Mouse (Mus musculus): Measurements from ENCODE around the gene 1700028K03Rik.

1700028K03Rik gene

GRCm38 (mm10) chr5:107534581-107534980 lies at the start of gene 1700028K03Rik:
Gene 1700028K03Rik (plus strand): TSS chr5:107534709.
- DNase-seq (ENCODE audit: low read depth, low spot score): peak; percentile 57

DNA sequence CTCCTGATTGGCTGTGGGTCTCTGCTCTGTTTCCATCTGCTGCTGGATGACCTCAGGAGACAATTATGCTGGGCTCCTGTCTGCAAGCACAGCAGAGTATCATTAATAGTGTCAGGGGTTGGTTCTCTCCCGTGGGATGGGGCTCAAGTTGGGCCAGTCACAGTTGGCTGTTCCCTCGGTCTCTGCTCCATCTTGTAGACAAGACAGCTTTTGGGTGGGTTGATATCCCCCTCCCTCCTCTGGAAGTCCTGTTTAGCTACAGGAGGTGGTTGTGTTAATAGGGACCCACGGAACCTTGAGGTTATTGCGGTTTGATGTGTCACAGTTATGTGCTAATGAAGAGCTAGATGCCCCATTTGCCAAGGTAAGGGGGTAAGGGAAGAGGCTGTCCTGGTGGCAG lies 45.5 kb upstream of the 1700028K03Rik start:
- DNase-seq (ENCODE audit: low read depth, low spot score): no peak

- DNase-seq (ENCODE audit: low read depth, low spot score): peak; percentile 38
These were observed 43.5 kb upstream of the 1700028K03Rik start for GRCm38 (mm10) chr5:107491036-107491435.

- DNase-seq (ENCODE audit: low read depth, low spot score): no peak
These were observed 42.0 kb upstream of the 1700028K03Rik start for GRCm38 (mm10) chr5:107492471-107492870.

GRCm38 (mm10) chr5:107494759-107495158 lies 39.8 kb upstream of the 1700028K03Rik start:
- DNase-seq (ENCODE audit: low read depth, low spot score): peak; percentile 36

DNA sequence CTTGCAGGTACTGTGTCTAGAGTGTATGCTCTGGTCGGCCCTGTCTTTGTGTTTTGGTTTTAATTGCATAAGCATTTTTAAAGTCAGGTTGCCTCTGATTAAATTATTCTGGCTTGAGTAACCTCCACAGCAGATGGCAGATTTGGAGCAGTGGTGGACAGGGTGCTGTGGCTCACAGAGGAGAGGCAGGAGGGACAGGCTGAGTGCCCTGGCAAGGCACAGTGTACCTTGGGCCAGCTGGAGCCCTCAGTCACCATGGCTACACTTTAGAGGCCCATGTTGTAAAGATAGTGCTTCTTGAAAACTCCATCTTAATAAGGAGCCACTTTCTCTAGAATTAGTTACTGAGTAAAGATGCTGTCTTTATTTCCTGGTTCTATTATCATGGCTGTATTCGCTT lies 38.5 kb upstream of the 1700028K03Rik start:
- DNase-seq (ENCODE audit: low read depth, low spot score): no peak

DNA sequence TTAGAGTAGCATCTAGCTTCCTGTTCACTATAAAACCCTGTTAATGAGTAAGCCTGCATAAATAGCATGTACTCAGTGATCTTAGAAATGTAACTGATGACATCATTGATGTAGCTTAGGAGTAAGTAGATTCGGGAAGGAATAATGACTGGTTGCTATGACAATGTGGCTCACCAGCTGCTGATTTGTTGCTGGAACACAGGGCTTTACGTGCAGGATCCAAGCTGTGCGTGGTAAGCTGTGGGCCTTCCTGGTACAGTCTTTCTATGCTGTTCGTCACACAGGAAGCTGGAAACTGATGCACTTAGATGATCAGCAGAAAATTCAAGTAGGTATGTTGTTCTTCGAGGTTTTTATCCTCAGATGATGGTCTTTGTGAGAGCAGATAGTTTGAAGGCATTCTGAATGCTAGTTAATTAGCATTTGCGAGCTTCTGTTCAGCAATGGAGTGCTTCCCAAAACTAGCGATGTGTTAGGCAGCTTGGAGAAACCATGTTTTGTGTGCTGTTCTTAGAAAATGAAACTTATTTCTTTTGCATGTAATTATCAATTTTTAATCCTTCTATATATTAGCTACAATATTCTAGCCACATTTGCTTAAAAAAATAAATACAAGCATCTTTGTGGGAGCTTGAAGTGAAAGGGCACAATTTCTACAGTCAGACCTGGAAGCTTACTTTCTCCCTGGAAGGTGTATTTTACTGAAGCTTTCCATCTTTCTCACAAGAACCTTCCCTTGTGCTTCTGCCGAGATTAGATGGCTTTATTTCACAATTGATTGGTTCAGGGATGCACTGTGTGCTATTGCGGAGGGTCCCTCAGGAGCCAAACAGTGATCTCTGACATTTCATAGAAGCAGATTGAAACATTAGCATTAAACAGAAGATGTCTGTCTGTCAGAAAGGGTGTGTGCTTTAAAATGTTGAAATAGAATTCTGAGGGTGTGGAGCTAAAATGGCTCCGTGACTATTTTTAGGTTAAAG lies 36.7 kb upstream of the 1700028K03Rik start:
- no peak for DNase-seq (ENCODE audit: low read depth, low spot score)

GRCm38 (mm10) chr5:107498806-107499310 lies 35.7 kb upstream of the 1700028K03Rik start:
- no peak for DNase-seq (ENCODE audit: low read depth, low spot score)

DNA sequence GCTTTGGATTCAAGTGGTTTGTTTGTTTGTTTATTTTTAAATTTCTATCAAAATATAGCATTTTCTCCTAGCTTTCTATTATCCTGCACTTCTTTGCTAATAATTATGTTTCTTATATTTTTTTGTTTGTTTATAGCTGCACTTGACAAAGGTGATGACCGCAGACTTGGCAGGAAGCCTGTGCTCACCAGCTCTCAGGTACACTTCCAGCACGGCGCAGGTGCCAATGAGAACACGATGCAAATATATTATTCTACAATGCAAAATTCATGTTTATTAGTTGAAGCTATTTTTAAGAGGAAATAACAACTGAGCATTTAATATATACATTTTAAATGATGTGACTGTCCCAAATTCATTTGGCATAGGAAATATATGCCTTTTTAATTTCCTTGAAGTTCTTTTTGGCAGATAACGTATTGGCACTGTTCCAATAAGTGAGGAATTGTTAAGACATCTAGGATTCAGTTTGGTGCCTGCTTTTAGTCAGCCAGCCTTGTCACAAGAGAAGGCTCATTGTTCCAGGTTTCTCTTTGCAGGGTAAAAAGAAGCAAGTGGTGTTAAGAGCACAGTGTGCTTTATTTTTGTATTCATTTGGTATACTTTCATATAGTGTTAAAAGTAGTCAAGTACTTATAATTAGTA lies 34.5 kb upstream of the 1700028K03Rik start:
- no peak for DNase-seq (ENCODE audit: low read depth, low spot score)

DNA sequence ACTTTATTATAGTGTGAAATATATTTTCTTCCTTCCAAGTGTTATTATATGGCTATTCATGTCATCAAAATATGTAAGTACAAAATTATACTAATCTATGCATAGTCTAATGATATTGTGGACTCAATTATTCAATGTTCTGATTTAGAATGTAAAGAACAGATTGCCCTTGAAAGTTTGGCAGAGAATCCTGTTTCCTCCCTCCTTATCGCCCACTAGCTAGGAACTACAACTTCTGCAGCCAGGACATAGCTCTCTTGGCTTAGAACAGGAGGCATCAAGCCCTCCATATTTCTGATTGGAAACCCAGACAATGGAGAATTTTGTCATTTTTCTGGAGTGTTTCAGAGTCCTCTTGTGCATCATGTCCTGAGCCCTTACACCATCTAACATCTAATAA lies 33.8 kb upstream of the 1700028K03Rik start:
- DNase-seq (ENCODE audit: low read depth, low spot score): no peak

DNA sequence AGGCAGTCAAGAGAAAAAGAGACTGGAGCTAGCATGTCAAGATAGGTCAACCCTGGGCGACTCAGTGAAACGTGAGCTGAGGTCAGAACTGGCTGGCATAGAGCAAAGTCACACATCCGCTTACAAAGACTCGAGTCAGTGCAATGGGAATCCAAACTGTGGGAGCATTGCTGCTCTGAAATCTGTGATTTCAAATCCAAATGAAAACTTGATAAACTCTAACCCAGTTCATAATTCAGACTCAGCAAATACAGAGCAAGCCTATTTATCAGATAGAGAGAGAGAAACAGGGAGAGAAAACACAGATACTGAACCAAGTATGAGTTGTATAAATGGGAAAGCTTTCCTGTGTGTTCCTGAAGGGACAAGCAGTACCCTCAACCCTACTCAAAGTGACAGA lies 27.2 kb upstream of the 1700028K03Rik start, which contains the start of gene Gm42669:
Gene Gm42669, plus strand, starts transcription at position 301 of the 400 bp plus-strand sequence.
- DNase-seq (ENCODE audit: low read depth, low spot score): no peak

- no peak for DNase-seq (ENCODE audit: low read depth, low spot score)
These were observed 24.0 kb upstream of the 1700028K03Rik start for GRCm38 (mm10) chr5:107510503-107510902.

DNA sequence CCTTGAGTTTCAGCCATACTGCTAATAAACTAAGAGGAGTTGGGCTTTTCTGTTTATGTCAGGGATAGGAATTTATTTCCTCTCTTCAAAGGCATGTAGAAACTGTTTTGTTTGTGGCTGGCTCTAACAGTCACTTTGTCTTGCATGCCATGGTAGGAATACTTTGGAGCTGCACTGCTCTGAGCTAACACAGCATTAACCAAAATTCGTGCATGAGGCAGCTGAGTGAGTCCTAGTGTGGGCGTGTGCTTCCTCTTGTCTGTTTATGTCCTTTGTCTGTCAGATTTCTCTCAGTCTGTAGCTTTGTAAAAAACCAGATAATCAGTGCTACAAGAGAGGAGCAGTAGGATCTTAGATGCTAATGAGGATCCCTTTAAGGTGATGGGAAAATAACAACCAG lies 23.2 kb upstream of the 1700028K03Rik start:
- no peak for DNase-seq (ENCODE audit: low read depth, low spot score)

DNA sequence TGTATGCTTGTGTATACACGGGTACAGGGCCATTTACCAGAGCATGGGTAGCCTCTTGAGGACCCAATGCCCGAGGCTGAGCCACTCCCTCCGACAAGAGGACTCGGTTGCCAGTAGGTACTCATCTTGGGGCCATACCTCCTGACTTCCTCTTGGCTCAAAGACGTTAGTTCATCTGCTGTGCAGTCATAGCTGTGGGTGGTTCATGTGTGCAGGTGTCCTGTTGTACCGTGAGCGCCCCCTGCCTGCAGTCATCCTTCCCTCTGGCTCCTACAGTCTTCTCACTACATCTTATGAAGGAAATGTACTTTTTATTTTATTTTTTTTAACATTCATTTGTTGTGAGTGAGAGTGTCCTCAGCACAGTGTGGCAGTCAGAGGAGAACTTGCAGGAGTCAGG lies 20.9 kb upstream of the 1700028K03Rik start:
- DNase-seq (ENCODE audit: low read depth, low spot score): peak; percentile 66

GRCm38 (mm10) chr5:107515453-107515852 lies 19.1 kb upstream of the 1700028K03Rik start:
- no peak for DNase-seq (ENCODE audit: low read depth, low spot score)

DNA sequence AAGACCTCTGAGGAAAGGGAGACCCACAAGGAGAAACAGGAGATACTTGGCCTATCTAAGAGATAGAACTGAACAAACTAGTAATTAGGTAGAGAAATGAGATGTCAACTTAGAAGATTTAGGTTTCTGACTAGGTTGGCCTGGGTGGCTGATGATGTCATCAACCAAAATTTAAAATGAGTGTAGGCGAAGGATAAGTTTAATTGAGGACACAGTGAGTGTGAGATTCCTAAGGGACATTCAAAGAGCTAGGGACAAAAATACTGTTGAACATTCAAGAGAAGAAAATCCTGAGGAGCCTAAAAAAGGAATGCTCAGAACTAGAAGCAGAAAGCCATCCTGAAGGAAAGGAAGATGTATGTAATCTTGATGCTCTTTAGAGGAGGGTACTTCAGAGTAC lies 18.4 kb upstream of the 1700028K03Rik start:
- no peak for DNase-seq (ENCODE audit: low read depth, low spot score)

DNA sequence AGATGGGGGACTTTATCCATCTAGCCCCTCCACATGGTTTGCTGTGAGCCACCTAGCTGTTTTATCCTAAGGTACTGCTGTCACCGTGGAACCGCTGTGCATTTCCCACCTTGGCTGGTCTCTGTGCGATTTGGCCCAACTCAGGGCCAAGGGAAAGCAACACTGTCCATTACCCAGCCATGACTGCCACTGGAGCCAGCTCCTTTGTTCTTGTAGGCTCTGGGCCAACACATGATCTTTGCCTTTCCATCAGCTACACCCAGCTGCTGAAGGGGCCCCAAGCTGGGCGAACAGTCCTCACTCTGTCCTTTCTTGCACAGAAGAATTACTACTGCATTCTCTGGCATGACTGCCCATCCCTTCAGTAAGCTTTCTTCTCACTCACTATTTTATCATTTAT lies 15.9 kb upstream of the 1700028K03Rik start:
- DNase-seq (ENCODE audit: low read depth, low spot score): no peak

DNA sequence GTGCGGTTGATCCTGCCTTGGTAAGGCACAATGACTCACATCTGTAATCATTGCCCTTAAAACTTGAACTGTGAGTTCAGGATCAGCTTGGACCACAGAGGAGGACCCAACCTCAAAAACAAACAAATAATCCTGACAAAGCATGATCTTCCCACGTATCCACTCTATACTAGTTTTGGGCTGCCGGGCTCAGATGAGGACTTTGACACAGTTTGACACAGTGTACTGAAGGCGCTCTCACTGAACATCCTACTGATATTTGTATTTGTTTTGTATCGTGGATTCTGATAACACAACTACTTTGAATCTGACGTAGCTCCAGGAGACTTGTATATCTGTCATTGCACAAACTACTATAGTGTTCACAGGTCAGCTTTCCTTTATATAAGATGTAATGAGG lies 13.1 kb upstream of the 1700028K03Rik start:
- DNase-seq (ENCODE audit: low read depth, low spot score): no peak

DNA sequence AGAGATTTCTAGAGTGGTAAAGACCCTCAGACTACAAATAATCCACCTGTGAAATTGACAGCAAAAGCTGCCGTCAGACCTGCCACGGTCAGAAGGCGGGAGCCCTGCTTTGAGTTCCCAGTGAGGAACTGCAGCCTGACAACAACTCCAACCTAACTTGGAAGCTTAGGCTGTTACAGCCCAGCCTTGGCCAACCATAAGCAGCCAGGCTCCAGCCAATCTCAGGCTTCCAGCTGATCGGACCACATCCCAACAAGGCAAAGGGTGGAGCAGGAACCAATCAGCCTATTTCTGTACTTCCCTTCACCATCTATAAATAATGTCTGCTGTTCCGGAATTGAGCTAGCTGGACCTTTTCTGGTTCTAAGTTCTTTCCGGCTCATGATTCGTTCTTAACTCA lies 12.6 kb upstream of the 1700028K03Rik start:
- DNase-seq (ENCODE audit: low read depth, low spot score): no peak

DNA sequence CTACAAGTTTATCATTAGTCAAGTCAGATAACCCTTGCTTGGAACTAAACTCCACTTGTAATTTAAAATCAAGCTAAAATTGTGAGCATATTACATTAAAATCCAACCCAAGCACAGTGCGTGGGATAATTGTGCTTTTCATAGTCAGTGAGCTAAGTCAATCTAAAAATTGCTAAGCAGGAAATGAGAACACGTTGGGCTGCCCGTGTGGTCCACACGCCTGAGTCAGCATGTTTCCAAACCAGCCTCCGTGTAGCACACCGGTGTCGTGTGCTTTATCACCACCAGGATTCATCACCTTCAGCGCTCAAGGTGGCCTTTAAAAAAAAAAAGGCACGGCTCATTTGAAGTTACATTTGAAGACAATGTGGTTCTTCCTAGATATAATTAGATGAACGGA lies 10.2 kb upstream of the 1700028K03Rik start:
- DNase-seq (ENCODE audit: low read depth, low spot score): no peak

GRCm38 (mm10) chr5:107528856-107529255 lies 5.7 kb upstream of the 1700028K03Rik start:
- DNase-seq (ENCODE audit: low read depth, low spot score): no peak

GRCm38 (mm10) chr5:107533590-107533989 lies 919 bp upstream of the 1700028K03Rik start:
- DNase-seq (ENCODE audit: low read depth, low spot score): no peak

All from ZHBTc4 (cell line).